Mouse (Mus musculus) Muller cell, postnatal 12 days (primary cell): ENCODE data around the gene Olfr1055.
"Not testable (repeated sequence)": the region's sequence is repeated elsewhere in the genome, so short reads cannot be mapped to it uniquely, and the experiment has no call there.

Experiments
- DNase-seq: peaks from one replicate; pipeline ENCODE4 v3.0.0-alpha.2; 2015; ENCODE audit errors: inconsistent ontology term

Olfr1055 gene

DNA sequence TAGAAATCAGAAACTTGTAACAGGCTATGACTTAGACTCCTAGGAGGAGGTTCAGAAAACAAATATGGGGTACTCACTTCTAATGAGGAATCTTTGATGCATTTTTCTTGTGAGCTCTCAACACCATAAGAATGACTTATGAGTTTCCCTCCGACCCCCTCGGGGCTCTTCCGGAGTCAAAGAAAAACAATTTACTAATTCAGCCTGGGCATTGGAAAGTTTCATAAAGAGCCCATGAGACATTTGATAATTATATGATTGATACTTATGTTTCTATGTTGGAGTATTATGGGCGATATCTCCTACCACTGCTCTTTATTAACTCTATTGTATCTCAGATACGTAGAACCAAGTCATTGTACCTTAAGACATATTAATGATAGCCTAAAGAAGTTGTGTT is at the start of gene Olfr1055:
Gene Olfr1055, minus strand, starts transcription at position 101 of the 400 bp plus-strand sequence.
- DNase-seq: no peak

DNA sequence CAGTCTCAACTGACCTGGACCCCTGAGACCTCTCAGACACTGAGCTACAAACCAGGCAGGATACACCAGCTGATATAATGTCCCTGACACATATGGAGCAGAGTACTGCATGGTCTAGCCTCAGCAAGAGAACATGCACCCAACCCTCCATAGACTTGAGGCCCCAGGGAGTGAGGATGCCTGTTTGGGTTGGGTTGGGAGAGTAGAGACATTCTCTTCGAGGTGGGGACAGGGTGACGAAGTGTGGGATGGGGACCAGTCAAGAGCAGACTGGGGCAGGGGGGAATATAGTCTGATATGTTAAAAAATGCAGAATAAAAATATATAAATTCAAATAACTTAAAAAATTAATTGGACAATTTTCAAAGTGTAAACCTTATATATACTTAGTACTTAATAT is 45.0 kb upstream of the Olfr1055 start:
- DNase-seq: no peak

DNA sequence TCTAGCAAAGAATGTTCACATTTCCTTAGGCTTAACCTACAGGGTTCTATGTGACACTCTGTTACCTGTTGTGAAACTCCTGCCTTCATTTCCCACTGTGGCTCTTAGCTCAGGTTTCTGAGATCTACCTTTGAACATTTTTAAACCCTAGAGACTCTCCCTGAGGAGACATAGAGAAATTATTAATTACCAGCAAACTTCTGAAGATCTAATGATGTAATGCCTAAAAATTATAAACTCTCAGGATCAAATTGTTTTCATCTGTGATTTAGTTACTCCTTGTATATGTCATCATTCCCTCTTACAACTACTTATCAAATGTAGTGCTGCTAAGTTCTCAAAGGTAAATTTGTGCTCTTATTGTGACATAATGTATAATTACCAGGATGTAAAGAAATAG is 38.4 kb upstream of the Olfr1055 start, which contains the start of gene Olfr1058:
Gene Olfr1058, minus strand, starts transcription at position 101 of the 400 bp plus-strand sequence.
- DNase-seq: not testable (repeated sequence)

DNA sequence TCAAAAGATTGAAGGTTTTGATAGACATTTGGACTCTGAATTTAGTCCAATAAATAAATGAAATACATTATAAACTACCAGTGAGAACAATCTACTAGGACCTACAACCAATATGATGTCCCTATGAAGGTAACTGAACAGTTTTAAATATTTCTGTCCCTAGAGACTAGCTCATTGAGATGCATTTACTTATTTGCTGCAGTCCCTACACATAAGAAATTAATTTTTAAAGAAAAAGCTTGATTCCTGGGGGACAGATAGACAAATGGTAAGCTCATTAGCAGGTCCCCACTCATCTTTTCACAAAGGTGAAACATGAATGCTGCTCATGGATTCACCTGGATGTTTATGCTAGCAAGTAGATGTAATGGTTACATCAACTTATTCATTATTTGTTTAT is 28.2 kb upstream of the Olfr1055 start, which contains the start of gene Olfr1057:
Gene Olfr1057, minus strand, starts transcription at position 101 of the 400 bp plus-strand sequence.
- DNase-seq: no peak

DNA sequence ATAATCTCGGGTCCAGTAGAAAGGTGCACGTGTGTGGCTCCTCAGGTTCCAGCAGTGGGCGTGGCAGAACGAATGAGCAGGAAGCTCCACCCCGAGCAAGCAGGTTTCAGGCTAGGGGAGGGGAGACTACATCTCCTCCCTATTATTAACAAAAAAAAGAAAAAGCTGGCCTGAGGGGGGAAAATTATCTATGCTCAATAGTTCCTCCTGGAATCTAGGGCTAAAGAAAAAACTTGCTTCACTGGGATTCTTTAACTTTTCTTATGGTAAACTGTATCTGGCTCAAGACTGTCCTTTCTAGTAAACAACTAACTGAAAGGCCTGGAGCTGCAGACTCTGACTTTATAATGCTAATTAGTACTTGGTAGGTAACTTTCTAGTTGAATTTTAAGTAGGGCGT is 16.3 kb upstream of the Olfr1055 start:
- not testable (repeated sequence) for DNase-seq

DNA sequence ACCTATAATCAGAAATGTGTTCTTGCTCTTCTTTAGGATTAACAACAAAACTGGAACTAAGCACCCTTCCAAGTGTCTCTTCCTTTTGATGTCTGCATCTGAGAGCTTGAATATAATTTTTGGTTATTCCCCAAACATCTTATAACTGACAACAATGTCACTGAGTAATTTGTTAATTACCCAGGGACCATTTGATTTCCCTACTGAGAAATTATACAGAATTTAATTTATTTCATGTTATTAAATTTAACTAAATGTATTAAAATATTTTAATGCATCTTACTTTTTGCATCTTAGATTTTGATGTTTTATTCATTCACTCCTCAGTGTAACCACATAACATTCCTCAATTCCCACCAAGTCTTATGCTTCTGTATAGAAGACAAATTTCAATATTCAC is 12.3 kb upstream of the Olfr1055 start, which contains the start of gene Olfr1056:
Gene Olfr1056, minus strand, starts transcription at position 101 of the 400 bp plus-strand sequence.
- DNase-seq: no peak

DNA sequence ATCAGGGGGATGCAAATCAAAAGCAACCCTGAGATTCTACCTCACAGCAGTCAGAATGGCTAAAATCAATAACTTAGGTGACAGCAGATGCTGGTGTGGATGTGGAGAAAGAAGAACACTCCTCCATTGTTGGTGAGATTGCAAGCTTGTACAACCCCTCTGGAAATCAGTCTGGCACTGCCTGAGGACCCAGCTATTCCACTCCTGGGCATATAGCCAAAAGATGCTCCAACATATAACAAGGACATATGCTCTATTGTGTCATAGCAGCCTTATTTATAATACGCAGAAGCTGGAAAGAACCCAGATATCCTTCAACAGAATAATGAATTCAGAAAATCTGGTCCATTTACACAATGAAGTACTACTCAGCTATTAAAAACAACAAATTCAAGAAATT is 1.7 kb upstream of the Olfr1055 start:
- DNase-seq: not testable (repeated sequence)

DNA sequence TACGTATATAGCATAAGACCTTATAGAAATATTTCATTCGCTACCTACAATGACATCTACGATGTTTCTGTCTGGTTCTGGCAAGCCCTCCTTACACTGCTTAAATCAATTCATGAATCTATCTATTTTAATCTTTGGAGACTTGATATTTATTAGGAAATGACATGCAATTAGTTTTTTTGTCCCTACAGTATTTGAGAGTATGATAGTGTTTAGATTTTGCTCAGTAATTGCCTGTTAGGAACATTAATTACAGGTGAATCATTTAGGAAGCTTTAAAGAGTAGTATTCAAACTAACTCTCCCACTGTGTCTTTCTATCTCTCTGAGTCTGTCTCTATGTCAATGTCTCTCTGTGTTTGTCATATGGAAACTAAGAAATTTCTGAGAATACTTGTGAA is 14.8 kb downstream of the Olfr1055 start, which contains the start of gene Olfr1054:
Gene Olfr1054, minus strand, starts transcription at position 101 of the 400 bp plus-strand sequence.
- no peak for DNase-seq

DNA sequence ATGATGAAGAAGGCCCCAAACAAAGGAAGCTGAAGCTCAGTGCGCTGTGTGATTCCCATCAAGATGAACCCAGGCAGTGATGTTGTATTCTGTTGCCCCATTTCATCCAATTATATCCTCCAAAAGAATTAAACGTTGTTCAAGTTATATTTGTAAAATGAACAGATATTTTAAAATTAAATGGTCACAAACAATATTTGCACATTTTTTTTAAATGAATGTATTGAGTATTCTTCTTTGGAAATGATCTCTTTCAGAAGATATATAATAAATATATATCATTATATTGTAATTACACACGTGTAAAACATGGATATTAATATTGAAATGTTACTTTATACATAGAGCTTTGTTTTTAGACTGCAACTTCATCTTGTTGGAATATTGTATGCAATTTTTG is 34.9 kb downstream of the Olfr1055 start, which contains the start of gene Olfr1053:
Gene Olfr1053, minus strand, starts transcription at position 101 of the 400 bp plus-strand sequence.
- no peak for DNase-seq
